Mouse (Mus musculus): ENCODE data around the gene Hdac10. TPM values are rescaled to one million over a fixed set of nuclear protein-coding genes. Genes with fewer than 3 reads are reported as not detected.

Hdac10 gene
- total and polyA plus RNA-seq, 3 experiments, result 8.2 to 17.7 (median 9.5) TPM

GRCm38 (mm10) chr15:89076156-89076731 is 52.3 kb downstream of the Hdac10 start:
- Histone ChIP-seq H3K27ac (ENCODE audit: insufficient read depth, low read depth) (peak overlapping the region; percentile 46; the same call in 1 of the 2 replicates), H3K9me3 (replicated peaks; ENCODE audit: low read length) (no peaks in the 10 kb centered on the region), H3K27me3 (replicated peaks) (peaks cover 39% of the 10 kb centered on the region), H3K4me3 (replicated peaks in 1 of 3; ENCODE audit: low read depth in 2 of 3, low read length in 2 of 3, poor library complexity in 1 of 3) (peak overlapping the region; percentile 83 to 94 (median 88)), H3K36me3 (replicated peaks in 1 of 2; ENCODE audit: control insufficient read depth in 1 of 2, insufficient read depth in 1 of 2, low read length in 1 of 2) (peaks cover 7 to 19% of the 10 kb centered on the region in 2 experiments), H3K79me2 (replicated peaks; ENCODE audit: control insufficient read depth, extremely low read depth, insufficient read depth, poor library complexity, severe bottlenecking) (peaks cover 37% of the 10 kb centered on the region), H3K4me2 (ENCODE audit: insufficient read depth, low read depth, poor library complexity, severe bottlenecking) (peak overlapping the region; percentile 59; the same call in 1 of the 2 replicates), H3K4me1 (ENCODE audit: control insufficient read depth in 1 of 2, insufficient read depth in 2 of 2) (peaks cover 6 to 42% of the 10 kb centered on the region in 2 experiments; a peak in 3 of 4 replicates), H3K9ac (ENCODE audit: insufficient read depth, low read depth) (peak overlapping the region; percentile 96)
- in situ Hi-C loops (cut with MboI; ENCODE audit: low pct_ligation_motif_present, low pct_unique_long_range_greater_than_20kb, low sequenced_read_pairs), result loop anchor here (10.0 kb wide), 2 partner anchors 251 to 349 kb away; partner anchors contain the start of genes C730034F03Rik, Chkb, Cpt1b and Gm44502
- TF ChIP-seq MEF2A (IDR thresholded peaks at IDR 0.05; ENCODE audit: borderline replicate concordance, low read depth, low read length) (no peak), BHLHE40 (IDR thresholded peaks at IDR 0.05; ENCODE audit: low read depth, low read length) (no peak), POLR2A (IDR thresholded peaks at IDR 0.05; ENCODE audit: low read depth, low read length) (peak; percentile 1; the same call in 1 of the 2 replicates), CTCF (conservative IDR thresholded peaks at IDR 0.05 in 1 of 2, IDR thresholded peaks at IDR 0.05 in 1 of 2; ENCODE audit: low read depth in 2 of 2, low read length in 2 of 2) (no peak)
- dilution Hi-C loops (cut with MboI; ENCODE audit: extremely low pct_ligation_motif_present, extremely low pct_unique_long_range_greater_than_20kb, low sequenced_read_pairs), result no loop called here
- DNase-seq (ENCODE audit: extremely low read depth), result peak; percentile 21

- H3K9me3 ChIP-seq (replicated peaks; ENCODE audit: low read length), result no peaks in the 10 kb centered on the region
- peaks cover 34% of the 10 kb centered on the region for H3K79me2 ChIP-seq (replicated peaks; ENCODE audit: control insufficient read depth, extremely low read depth, insufficient read depth, poor library complexity, severe bottlenecking)
- no peak overlapping the region for H3K27ac ChIP-seq (ENCODE audit: insufficient read depth, low read depth)
- in situ Hi-C loops (cut with MboI; ENCODE audit: low pct_ligation_motif_present, low pct_unique_long_range_greater_than_20kb, low sequenced_read_pairs), result loop anchor here (10.0 kb wide), 2 partner anchors 251 to 349 kb away; partner anchors contain the start of genes C730034F03Rik, Chkb, Cpt1b and Gm44502
- H3K4me1 ChIP-seq (ENCODE audit: control insufficient read depth in 1 of 2, insufficient read depth in 2 of 2), result peaks cover 6 to 42% of the 10 kb centered on the region in 2 experiments; a peak in 3 of 4 replicates
- H3K27me3 ChIP-seq (replicated peaks), result peaks cover 44% of the 10 kb centered on the region
- H3K4me3 ChIP-seq (replicated peaks in 1 of 3; ENCODE audit: low read depth in 2 of 3, low read length in 2 of 3, poor library complexity in 1 of 3), result peak overlapping the region; percentile 65 to 88 (median 87)
- H3K4me2 ChIP-seq (ENCODE audit: insufficient read depth, low read depth, poor library complexity, severe bottlenecking), result peak overlapping the region; percentile 72
- TF ChIP-seq ELF1 (IDR thresholded peaks at IDR 0.05; ENCODE audit: low read depth, low read length), result peak; percentile 15; the same call in 1 of the 2 replicates
- TF ChIP-seq MAX (IDR thresholded peaks at IDR 0.05; ENCODE audit: low read length), result no peak
- TF ChIP-seq SIN3A (IDR thresholded peaks at IDR 0.05; ENCODE audit: low read length), result peak; percentile 81
- peak; percentile 31; the same call in 1 of the 2 replicates for TF ChIP-seq MXI1 (IDR thresholded peaks at IDR 0.05; ENCODE audit: low read depth, low read length)
- 0 out of 2 replicates have a peak, but pooled peaks have one; percentile 10 for TF ChIP-seq ZMIZ1 (IDR thresholded peaks at IDR 0.05; ENCODE audit: low read depth, low read length)
- TF ChIP-seq NRF1 (IDR thresholded peaks at IDR 0.05; ENCODE audit: low read depth, low read length), result peak; percentile 61
- TF ChIP-seq TCF12 (IDR thresholded peaks at IDR 0.05; ENCODE audit: low read depth, low read length), result peak; percentile 59
- no peak for TF ChIP-seq MEF2A (IDR thresholded peaks at IDR 0.05; ENCODE audit: borderline replicate concordance, low read depth, low read length)
- 0 out of 2 replicates have a peak, but pooled peaks have one; percentile 39 for TF ChIP-seq KAT2A (IDR thresholded peaks at IDR 0.05; ENCODE audit: insufficient replicate concordance, low read length)
- TF ChIP-seq POLR2A (IDR thresholded peaks at IDR 0.05; ENCODE audit: low read depth, low read length), result peak; percentile 68
- no peak for TF ChIP-seq GABPA (IDR thresholded peaks at IDR 0.05; ENCODE audit: insufficient replicate concordance, low read depth, low read length)
- TF ChIP-seq UBTF (IDR thresholded peaks at IDR 0.05; ENCODE audit: low read depth, low read length), result 0 out of 2 replicates have a peak, but pooled peaks have one; percentile 24
- TF ChIP-seq ZNF384 (IDR thresholded peaks at IDR 0.05; ENCODE audit: low read depth, low read length), result no peak
- no peak; the same call in 1 of the 2 replicates for TF ChIP-seq SMC3 (IDR thresholded peaks at IDR 0.05; ENCODE audit: low read depth, low read length)
- no peak for TF ChIP-seq E2F4 (IDR thresholded peaks at IDR 0.05; ENCODE audit: insufficient replicate concordance, low read depth, low read length)
- TF ChIP-seq ZC3H11A (IDR thresholded peaks at IDR 0.05; ENCODE audit: low read depth, low read length), result no peak
- TF ChIP-seq HCFC1 (IDR thresholded peaks at IDR 0.05; ENCODE audit: low read depth, low read length), result peak; percentile 70
- no peak for TF ChIP-seq ETS1 (conservative IDR thresholded peaks at IDR 0.05; ENCODE audit: low read depth, low read length)
- no peak for TF ChIP-seq CHD1 (IDR thresholded peaks at IDR 0.05; ENCODE audit: low read depth, low read length)
- no peak for TF ChIP-seq CHD2 (IDR thresholded peaks at IDR 0.05; ENCODE audit: low read length)
- TF ChIP-seq IRF4 (IDR thresholded peaks at IDR 0.05; ENCODE audit: low read depth, low read length), result no peak
- TF ChIP-seq MAZ (IDR thresholded peaks at IDR 0.05; ENCODE audit: low read depth, low read length), result peak; percentile 63; the same call in 1 of the 2 replicates
- TF ChIP-seq NELFE (IDR thresholded peaks at IDR 0.05; ENCODE audit: low read depth, low read length), result peak; percentile 19
- DNase-seq (ENCODE audit: extremely low read depth), result peak; percentile 64
- dilution Hi-C loops (cut with MboI; ENCODE audit: extremely low pct_ligation_motif_present, extremely low pct_unique_long_range_greater_than_20kb, low sequenced_read_pairs), result no loop called here
- peak overlapping the region; percentile 96 for H3K9ac ChIP-seq (ENCODE audit: insufficient read depth, low read depth)
- peaks cover 1 to 13% of the 10 kb centered on the region in 2 experiments for H3K36me3 ChIP-seq (replicated peaks in 1 of 2; ENCODE audit: control insufficient read depth in 1 of 2, insufficient read depth in 1 of 2, low read length in 1 of 2)
Observed at GRCm38 (mm10) chr15:89075478-89076147, 52.9 kb downstream of the Hdac10 start.
